Mouse (Mus musculus) kidney, postnatal 4 days (tissue): Measurements from ENCODE around the gene Cdh20.
"Not testable (repeated sequence)": the region's sequence is repeated elsewhere in the genome, so short reads cannot be mapped to it uniquely, and the experiment has no call there.

Source experiments
- DNase-seq, 2 experiments: peaks; one replicate each; pipeline ENCODE4 v3.0.0; 2021; ENCODE audit warnings: mixed read lengths in 2 of 2

Gene Cdh20

GRCm38 (mm10) chr1:104917307-104917836 lies 149.0 kb downstream of the Cdh20 start:
- no peak for DNase-seq

DNA sequence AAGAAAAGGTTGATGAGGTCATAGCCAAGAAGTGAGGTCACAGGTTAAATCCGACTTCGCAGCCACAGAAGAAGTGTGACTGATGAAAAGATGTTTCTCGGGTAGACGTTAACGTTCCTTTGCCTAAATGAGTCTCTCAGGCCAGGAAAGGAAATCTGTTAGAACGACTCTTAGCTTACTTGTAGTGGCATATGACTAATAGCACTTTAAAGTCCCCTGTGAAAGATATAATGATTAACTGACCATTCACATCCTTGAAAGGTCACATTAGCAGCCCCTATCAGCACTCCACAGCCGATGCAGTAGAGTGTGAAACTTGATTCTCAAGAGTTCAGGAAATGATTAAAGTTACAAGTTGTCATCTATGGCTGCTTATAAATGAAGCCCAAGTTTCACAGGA lies 164.7 kb downstream of the Cdh20 start:
- no peak for DNase-seq

DNA sequence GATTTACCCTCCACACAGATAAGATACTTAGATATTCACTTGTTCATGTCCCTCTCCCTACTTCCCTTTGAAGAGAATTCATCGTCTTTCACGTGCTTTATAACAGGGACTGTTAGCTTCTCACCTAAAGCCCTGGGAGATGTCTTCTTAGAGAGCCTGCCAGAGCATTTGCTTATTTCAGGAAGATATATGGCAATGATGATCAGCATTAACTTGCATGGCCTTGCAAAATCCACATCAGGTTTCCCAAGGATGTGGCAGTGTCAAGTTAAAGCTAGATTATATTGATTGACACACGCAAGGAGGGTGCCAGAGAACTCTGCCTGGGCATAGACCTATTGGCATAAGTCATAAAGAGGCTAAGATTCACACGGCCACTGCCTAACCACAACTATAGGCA lies 168.6 kb downstream of the Cdh20 start:
- DNase-seq = no peak

DNA sequence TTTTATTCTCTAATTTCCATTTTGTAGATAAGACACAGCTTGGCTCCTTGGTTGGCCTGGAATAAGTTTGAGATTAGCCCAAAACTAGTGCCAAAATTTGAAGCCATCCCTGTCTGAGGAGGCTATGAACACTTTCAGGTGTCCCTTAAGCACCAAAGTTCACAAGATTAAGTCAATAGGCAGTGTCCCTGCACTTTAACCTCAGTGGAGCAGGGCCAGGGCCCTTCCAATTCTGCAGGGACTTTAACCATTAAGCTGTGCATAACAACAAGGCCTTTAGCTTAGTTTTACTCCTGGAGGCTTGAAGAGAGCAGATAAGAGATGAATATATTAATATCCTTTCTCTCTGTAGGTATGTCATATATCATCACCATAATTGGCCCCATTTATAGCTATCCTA lies 170.8 kb downstream of the Cdh20 start:
- no peak for DNase-seq

GRCm38 (mm10) chr1:104944470-104945109 lies 176.3 kb downstream of the Cdh20 start:
- DNase-seq = peak; percentile 63 to 65

GRCm38 (mm10) chr1:104945110-104945489 lies 176.8 kb downstream of the Cdh20 start:
- DNase-seq = no peak

GRCm38 (mm10) chr1:104949640-104950039 lies 181.3 kb downstream of the Cdh20 start:
- not testable (repeated sequence) for DNase-seq

GRCm38 (mm10) chr1:104957046-104957445 lies 188.7 kb downstream of the Cdh20 start:
- peak; percentile 36 to 38 for DNase-seq

DNA sequence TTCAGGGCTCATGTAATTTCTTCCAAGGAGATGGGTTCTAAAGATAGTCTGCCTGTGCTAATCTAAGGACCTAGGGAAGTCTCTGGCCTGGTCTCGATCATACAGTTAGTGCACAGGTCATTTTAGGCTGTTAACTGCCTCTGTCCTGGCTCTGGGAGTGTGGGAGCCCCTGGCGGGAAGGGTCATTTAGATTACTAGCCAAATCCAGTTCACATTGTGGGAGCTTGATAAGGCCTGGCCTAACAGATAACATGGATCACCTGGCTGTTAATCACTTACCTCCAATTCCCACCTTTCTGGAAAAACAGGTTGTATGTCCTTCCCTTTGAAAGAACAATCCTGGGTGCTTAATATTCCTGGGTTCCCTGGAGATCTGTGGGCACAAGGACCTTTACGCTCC lies 193.3 kb downstream of the Cdh20 start:
- DNase-seq = no peak

DNA sequence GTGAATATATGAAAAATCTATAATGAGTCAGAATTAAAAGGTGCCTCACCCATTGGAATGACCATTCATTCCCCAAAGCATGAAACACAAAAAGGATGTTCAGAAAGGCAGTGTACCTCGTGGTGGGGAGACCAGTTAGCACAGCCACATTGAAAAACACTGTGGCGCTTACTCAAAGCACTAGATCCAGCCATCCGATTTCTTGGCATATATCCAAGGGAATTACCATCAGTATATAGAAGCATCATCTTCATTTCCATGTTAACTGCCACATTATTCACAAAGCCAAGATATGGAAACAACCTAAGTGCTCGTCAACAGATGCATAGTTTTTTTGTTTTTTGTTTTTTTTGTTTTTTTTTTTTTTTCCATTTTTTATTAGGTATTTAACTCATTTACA lies 193.9 kb downstream of the Cdh20 start:
- no peak for DNase-seq

DNA sequence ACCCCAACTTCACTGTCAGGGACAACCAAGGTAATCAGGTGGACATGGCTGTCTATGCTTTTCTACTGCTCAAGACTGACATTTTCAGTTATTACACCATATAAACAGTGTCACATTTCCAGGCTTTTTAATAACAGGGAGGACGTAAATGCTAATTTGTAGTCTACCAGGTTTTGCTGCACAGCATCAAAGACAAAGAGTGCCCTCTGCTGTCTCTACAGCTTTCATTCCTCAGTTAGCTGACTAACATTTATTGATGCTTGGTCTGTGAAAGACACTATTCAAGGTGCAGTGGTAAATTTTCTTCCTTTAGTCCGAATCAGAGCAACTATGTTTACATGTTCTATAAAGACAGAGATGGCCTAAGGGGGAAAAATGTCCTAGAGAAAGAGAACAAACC lies 210.7 kb downstream of the Cdh20 start:
- DNase-seq = no peak

- no peak for DNase-seq
Measured at GRCm38 (mm10) chr1:104980273-104980672, 211.9 kb downstream of the Cdh20 start.

DNA sequence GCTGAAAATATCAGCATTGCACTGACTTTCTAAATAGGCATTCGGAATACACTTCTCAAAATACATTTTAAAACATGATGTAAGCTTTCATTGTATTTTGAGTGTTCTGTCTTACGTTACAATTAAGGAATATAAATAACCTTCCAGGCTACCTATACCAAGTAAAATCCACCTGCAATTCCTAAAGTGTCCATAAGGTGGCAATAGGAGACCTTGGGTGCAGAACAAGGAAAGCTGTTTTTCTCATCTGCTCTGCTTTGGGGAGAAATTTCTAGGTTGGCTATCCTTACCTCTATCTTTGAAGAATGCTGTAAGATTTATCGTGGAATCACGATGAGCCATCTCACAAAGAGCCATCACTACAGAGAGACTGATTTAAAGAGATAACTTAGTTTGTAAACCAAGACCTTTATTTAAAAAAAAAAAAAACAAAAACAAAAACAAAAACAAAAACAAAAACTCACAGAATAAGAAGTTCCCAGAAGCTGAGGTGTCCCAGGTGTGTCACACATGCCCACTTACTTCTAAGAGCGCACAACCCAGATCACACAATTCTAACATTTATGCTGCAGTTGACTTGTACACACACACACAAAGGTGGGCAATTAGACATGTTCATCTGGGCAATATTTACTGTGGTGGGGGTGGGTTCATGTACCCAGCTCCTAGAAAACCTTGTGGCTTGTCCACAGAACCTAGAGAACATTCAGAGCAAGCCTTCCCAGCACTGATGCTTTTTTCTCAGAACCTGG lies 218.1 kb downstream of the Cdh20 start:
- DNase-seq = no peak

DNA sequence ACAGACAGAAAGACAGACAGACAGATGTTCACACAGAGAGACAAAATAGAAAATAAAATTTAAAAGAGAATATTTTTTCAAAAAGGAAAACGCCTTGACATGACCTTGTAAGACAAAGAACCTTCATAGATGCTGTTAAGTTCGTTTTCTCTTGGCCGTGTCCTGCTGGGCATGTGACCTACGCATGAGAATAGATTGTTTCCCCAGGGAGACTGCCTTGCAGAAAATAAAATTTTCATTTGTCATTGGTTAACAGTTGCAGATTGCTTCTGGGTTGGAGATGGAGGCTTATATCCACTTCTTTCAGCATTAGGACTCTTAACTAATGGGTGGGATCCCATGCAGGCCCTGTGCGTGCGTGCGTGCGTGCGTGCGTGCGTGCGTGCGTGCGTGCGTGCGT lies 219.2 kb downstream of the Cdh20 start:
- no peak for DNase-seq

- DNase-seq = no peak
Measured at GRCm38 (mm10) chr1:104992441-104992840, 224.1 kb downstream of the Cdh20 start.

GRCm38 (mm10) chr1:104993905-104994611 lies 225.7 kb downstream of the Cdh20 start:
- DNase-seq = peak; percentile 45 to 63

- DNase-seq = no peak
Measured at GRCm38 (mm10) chr1:104994612-104994986, 226.3 kb downstream of the Cdh20 start.

DNA sequence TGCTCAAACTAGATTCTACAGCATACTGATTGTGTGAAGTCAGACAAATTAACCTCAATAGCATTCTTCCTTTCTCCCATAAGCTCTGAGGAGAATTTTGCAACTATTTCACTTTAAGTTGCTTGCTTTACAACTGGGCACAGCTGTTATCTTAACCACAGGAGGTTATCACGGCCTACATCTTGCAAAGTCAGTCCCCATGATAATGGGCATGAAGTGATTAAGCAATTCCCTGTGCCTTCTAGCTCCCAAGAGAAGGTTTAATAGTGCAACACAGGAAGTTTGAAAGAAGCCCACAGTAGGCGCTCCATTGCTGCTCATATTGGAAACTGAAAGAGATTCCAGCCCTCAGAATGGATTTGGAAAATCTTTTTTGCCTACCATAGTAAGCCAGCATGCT lies 229.5 kb downstream of the Cdh20 start:
- DNase-seq = no peak

- no peak for DNase-seq
Measured at GRCm38 (mm10) chr1:105002179-105002578, 233.8 kb downstream of the Cdh20 start.

DNA sequence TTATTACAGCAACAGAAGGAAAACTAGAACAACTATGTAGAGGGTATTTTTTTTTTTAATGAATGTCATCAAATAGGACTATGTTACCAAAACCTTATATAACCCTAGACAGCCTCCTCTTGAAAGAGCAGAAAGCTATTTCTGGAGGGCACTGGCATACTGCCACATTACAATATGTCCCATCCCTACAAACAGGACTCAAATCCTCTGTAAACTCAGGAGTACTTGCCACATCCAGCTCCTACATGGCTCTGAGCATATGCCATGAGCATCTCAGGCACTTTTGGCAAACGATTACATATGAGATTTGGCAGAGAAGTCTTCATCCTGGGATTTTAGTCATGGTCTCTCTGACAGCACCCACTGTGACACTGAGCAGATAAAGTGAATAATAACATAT lies 235.5 kb downstream of the Cdh20 start:
- DNase-seq = no peak

DNA sequence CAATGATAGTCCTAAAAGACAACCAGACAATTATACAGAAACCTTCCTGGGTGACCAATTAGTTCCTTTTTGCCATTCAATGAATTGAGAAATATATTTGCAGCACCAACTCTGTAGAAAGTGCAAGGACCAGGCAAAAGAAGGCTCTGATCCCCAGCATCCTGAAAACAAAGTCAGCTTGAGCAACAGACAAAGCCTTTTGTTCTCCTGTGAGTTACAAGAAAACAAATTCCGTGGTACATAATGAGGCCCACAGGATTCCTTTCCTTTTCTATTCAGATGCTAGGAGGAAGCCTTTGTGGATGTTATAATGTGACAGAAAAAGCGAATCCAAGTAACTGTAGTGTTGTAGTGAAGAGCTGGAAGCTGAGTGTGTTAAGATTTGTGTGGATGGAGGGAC lies 244.3 kb downstream of the Cdh20 start:
- DNase-seq = no peak

GRCm38 (mm10) chr1:105013291-105013690 lies 245.0 kb downstream of the Cdh20 start:
- no peak for DNase-seq

- no peak for DNase-seq
Measured at GRCm38 (mm10) chr1:105041668-105042067, 273.3 kb downstream of the Cdh20 start.
